18 mouse cellular contexts compared by ENCODE assay signal in genomic region chr16:29718965-29719364, GRCm38 (mm10).
DNase-seq lines count a peak whose midpoint lies in the region; ATAC-seq and TF ChIP-seq lines count a peak whose summit lies in the region.
"Had no signal": no experiment of that assay in that cellular context is flagged by ENCODE, and none has a peak within 500 bp of the region (broad histone marks: within the 10 kb centered on the region; RNA-seq: fewer than 3 reads in every experiment).

No protein-coding gene starts in this region.

- no peaks in the 10 kb centered on the region for H3K36me3 ChIP-seq in lung, embryonic 16.5 days (ENCODE audit: control insufficient read depth, insufficient read depth, low read length)
- H3K36me3 ChIP-seq in intestine, embryonic 15.5 days = no peaks in the 10 kb centered on the region
- H3K36me3 ChIP-seq in limb, embryonic 14.5 days (ENCODE audit: control insufficient read depth, insufficient read depth, low read length) = no peaks in the 10 kb centered on the region
- H3K36me3 ChIP-seq: forebrain, embryonic 15.5 days; liver, embryonic 12.5 days; neural tube, embryonic 13.5 days had no signal

- no peaks in the 10 kb centered on the region for H3K27me3 ChIP-seq in lung, embryonic 16.5 days (ENCODE audit: control insufficient read depth, insufficient read depth, low read depth, low read length)
- no peaks in the 10 kb centered on the region for H3K27me3 ChIP-seq in intestine, embryonic 15.5 days (replicated peaks)
- H3K27me3 ChIP-seq in limb, embryonic 14.5 days (ENCODE audit: control insufficient read depth, insufficient read depth, low read length) = no peaks in the 10 kb centered on the region

- H3K4me1 ChIP-seq in lung, embryonic 16.5 days (replicated peaks; ENCODE audit: control insufficient read depth, insufficient read depth, low read length) = peaks cover 13% of the 10 kb centered on the region
- H3K4me1 ChIP-seq in intestine, embryonic 15.5 days (replicated peaks) = peaks cover 8% of the 10 kb centered on the region
- H3K4me1 ChIP-seq in limb, embryonic 14.5 days (ENCODE audit: control insufficient read depth, insufficient read depth, low read length) = peaks cover 24% of the 10 kb centered on the region
- H3K4me1 ChIP-seq: liver, embryonic 12.5 days had no signal

- no peak overlapping the region for H3K27ac ChIP-seq in lung, embryonic 16.5 days (ENCODE audit: low read length)
- H3K27ac ChIP-seq in intestine, embryonic 15.5 days = no peak overlapping the region
- no peak overlapping the region for H3K27ac ChIP-seq in limb, embryonic 14.5 days (replicated peaks; ENCODE audit: low read depth, low read length)
- H3K27ac ChIP-seq: forebrain, embryonic 15.5 days; liver, embryonic 12.5 days; neural tube, embryonic 13.5 days had no signal

- no peak overlapping the region for H3K4me3 ChIP-seq in lung, embryonic 16.5 days (ENCODE audit: low read length)
- no peak overlapping the region for H3K4me3 ChIP-seq in intestine, embryonic 15.5 days (replicated peaks)
- no peak overlapping the region for H3K4me3 ChIP-seq in limb, embryonic 14.5 days (replicated peaks; ENCODE audit: low read length)
- H3K4me3 ChIP-seq: erythroblast, embryonic 14.5 days; forebrain, embryonic 15.5 days; liver, embryonic 12.5 days; neural tube, embryonic 13.5 days had no signal

- TF ChIP-seq POLR2A in limb, embryonic 14.5 days (IDR thresholded peaks at IDR 0.05; ENCODE audit: borderline replicate concordance, extremely low read depth, insufficient read depth, insufficient read length) = no peak

- DNase-seq in embryo, embryonic 10 days (ENCODE audit: low spot score) = peak; percentile 62
- DNase-seq in embryo, embryonic 9.5 days (ENCODE audit: extremely low spot score) = no peak
- no peak for DNase-seq in lung, adult 18-20 months
- DNase-seq in limb, embryonic 14.5 days (ENCODE audit: low spot score) = peak; percentile 35
- no peak for DNase-seq in right cerebral cortex, adult 2 months (ENCODE audit: low spot score in 2 of 2)
- DNase-seq in cerebellum, postnatal 14 days = no peak
- DNase-seq: heart, postnatal 4 days; kidney, adult 9 months; layer of hippocampus, adult 9-11 months; lung, postnatal 10 days; thymus, adult 18-20 months had no signal

- 0 out of 2 replicates have a peak, but pooled peaks have one; percentile 27 for ATAC-seq in lung, embryonic 16.5 days (ENCODE audit: low read depth)
- peak; percentile 79 for ATAC-seq in intestine, embryonic 15.5 days
- ATAC-seq in limb, embryonic 14.5 days (ENCODE audit: low FRiP score, low read depth) = 0 out of 2 replicates have a peak, but pooled peaks have one; percentile 54
- ATAC-seq: CD4-positive, CD25-positive, alpha-beta regulatory T cell, adult 4 months; liver, embryonic 12.5 days had no signal

- WGBS in lung, embryonic 16.5 days = 24% methylated on average over 10 of the region's 10 CpGs
- 29% methylated on average over 10 of the region's 10 CpGs for whole genome bisulfite sequencing in intestine, embryonic 15.5 days
- 16% methylated on average over 10 of the region's 10 CpGs for WGBS in limb, embryonic 14.5 days

- H3K9me3 ChIP-seq in lung, embryonic 16.5 days (ENCODE audit: control insufficient read depth, low read length) = no peaks in the 10 kb centered on the region
- no peaks in the 10 kb centered on the region for H3K9me3 ChIP-seq in intestine, embryonic 15.5 days
- H3K9me3 ChIP-seq in limb, embryonic 14.5 days (ENCODE audit: control insufficient read depth, low read length) = no peaks in the 10 kb centered on the region
- H3K9me3 ChIP-seq: forebrain, embryonic 15.5 days; liver, embryonic 12.5 days; neural tube, embryonic 13.5 days had no signal

- no peak overlapping the region for H3K9ac ChIP-seq in lung, embryonic 16.5 days (ENCODE audit: low read length)
- H3K9ac ChIP-seq in intestine, embryonic 15.5 days = no peak overlapping the region
- H3K9ac ChIP-seq in limb, embryonic 14.5 days (ENCODE audit: low read depth, low read length, severe bottlenecking) = no peak overlapping the region
- H3K9ac ChIP-seq: forebrain, embryonic 15.5 days; liver, embryonic 12.5 days; neural tube, embryonic 13.5 days had no signal

- no peak overlapping the region for H3K4me2 ChIP-seq in lung, embryonic 16.5 days (ENCODE audit: low read depth, low read length)
- H3K4me2 ChIP-seq in intestine, embryonic 15.5 days (replicated peaks) = no peak overlapping the region
- H3K4me2 ChIP-seq in limb, embryonic 14.5 days (replicated peaks; ENCODE audit: low read depth, low read length, severe bottlenecking) = no peak overlapping the region
- H3K4me2 ChIP-seq: forebrain, embryonic 15.5 days; liver, embryonic 12.5 days; neural tube, embryonic 13.5 days had no signal

Comparison
In these comparisons a context has a peak if more than half of its experiments do, and no peak if none do; other contexts are left out.
1. DNase-seq: peak in embryo, embryonic 10 days (single experiment) and limb, embryonic 14.5 days (single experiment); none in embryo, embryonic 9.5 days (single experiment), lung, adult 18-20 months (0 of 2), right cerebral cortex, adult 2 months (0 of 2) and cerebellum, postnatal 14 days (0 of 2).
2. ATAC-seq: peak in every context shown above with its lines; median percentile 79 in intestine, embryonic 15.5 days; 54 in limb, embryonic 14.5 days; 27 in lung, embryonic 16.5 days.